Mouse (Mus musculus) cortical plate, adult 2 months (tissue): ENCODE results near the gene Cops7a.

ENCODE experiments used
- CTCF ChIP-seq: fragments of 200-500 bp; IDR thresholded peaks from 2 replicates; pipeline ENCODE4 v1.5.1; 2011; ENCODE audit warnings: mild to moderate bottlenecking, control low read depth, low read length; ENCODE audit not compliant: insufficient read depth; ENCODE audit errors: extremely low read depth
- POLR2A ChIP-seq: fragments of 200-500 bp; IDR thresholded peaks from 2 replicates; pipeline ENCODE4 v1.6.1; 2011; ENCODE audit warnings: mild to moderate bottlenecking, low read length, control low read depth; ENCODE audit not compliant: insufficient read depth; ENCODE audit errors: extremely low read depth

- TF ChIP-seq CTCF (no peak), POLR2A (no peak)
These were observed 29.9 kb upstream of the Cops7a start for GRCm38 (mm10) chr6:124995246-124995645.
